Mouse (Mus musculus) right cerebral cortex, adult 2 months (tissue): Measurements from ENCODE around the gene Fbxo11.
"Not testable (repeated sequence)": the region's sequence is repeated elsewhere in the genome, so short reads cannot be mapped to it uniquely, and the experiment has no call there.

Experiments
- DNase-seq, 2 experiments: peaks; one replicate each; pipeline ENCODE4 v3.0.0; 2021 to 2022; ENCODE audit warnings: low spot score in 2 of 2

Fbxo11 gene

DNA sequence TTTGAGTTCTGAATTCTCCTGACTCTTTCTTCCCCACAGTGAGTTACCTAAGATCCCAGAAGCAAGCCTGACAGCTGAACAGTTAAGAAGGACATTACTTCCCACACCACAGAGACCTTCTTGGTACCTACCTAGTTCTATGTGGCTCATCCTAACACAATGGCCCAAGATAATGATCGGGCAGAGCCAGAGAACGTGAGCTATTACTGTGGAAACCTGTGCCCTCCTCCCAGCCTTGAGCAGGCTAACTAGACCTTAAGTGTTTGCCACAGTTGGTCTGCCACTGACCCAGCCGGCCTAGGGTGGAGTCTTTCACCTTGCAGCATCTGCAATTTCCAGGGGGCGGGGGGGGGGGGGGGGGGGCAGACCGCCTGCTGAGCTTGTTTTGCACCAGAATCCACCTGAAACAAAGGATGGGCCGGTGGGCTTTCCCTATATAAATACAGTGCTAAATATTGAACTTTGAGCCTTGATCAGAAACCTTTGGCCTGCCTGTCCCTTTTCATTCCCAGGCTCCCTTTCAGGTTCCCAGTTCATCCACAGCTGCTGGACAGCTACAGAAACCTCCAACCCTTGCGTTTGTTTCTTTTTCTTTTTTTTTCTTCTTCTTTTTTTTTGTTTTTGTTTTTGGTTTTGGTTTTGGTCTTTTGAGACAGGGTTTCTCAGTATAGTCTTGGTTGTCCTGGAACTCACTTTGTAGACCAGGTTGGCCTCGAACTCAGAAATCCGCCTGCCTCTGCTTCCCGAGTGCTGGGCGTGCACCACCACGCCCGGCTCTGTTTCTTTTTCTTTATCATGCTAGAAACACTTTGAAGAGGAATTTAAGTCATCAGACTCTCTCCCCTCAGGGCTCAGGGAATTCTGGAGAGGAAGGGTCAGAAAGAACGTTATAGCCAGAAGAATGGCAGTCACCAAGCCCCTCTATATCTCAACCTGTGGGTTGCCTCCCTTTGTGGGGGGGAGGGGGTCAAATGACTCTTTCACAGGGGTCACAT is 101.7 kb downstream of the Fbxo11 start:
- DNase-seq = no peak

DNA sequence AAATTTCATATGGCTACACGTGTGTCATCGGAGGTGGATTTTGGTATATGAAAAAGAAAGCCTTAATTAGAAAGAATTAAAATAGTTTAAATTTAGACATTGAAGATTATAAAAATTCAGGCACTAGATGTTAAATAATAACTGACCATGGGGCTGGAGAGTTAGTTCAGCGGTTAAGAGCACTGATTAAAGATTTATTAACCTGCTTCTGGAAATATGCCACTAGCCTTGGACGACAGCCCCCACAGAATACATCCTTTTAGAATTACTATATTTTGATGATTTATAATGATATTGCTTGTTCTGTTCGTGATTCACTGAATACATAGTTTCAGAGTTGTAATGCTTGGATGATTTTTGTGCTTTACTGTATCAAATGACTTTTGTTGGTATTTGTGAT is 105.2 kb downstream of the Fbxo11 start:
- DNase-seq = not testable (repeated sequence)

DNA sequence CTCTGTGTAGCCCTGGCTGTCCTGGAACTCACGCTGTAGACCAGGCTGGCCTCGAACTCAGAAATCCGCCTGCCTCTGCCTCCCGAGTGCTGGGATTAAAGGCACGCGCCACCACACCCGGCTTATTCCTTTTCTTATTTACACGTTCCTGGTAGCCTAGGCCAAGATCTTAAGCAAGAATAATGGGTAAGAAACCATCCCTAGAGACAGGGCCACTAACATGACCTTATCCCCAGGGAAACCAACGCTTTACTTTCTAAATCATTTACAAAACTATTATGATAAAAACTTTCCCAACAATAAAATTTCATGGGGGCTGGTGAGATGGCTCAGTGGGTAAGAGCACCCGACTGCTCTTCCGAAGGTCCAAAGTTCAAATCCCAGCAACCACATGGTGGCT is 105.7 kb downstream of the Fbxo11 start:
- not testable (repeated sequence) for DNase-seq

DNA sequence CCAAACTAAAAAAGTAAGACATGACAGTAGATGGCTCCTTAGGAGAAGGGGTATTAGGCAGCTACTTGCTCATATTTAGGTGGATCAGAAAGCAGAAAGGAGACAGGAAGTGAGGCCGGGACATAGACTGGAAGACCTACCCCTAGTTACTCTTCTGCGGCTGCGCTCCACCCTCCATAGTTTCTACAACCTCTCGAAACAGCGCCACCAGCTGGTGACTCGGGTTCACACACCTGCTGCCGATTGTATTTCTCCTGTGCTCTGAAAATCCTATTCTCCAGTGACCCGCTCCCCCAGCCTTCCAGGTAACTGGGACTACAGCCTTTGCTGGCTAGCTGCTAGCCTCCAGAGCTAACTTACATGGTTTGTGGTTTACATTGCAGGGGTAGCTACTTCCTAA is 106.8 kb downstream of the Fbxo11 start:
- DNase-seq = no peak

DNA sequence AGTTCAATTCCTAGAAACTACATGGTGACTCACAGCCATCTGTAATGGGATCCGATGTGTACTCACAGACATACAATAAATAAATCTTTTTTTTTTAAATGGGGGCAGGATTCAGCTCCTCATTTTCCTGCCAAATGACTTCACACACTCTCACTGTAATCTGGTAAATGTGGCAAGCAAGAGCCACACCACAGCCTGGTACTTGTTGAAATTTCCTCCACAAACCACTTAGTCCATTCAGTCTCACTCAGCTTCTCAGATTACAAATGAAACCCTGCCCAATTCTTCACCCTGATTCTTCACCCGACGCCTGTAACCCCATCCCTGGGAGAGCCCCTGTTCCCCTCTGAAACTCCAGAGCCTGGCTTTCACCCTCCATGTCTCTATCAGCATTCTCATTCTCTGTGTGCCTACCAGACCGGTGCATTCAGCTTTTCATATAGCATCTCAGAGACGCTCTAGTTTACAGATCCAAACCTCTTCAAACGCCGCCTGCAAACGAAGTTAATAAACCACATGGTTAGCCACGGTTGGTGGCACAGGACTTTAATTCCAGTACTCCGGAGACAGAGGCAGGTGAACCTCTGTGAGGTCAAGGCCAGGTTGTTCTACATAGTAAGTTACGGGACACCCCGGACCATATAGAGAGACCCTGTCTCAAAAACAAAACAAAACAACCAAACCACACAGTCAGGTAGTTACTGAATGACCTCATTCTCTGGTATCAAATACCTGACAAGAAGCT is 107.8 kb downstream of the Fbxo11 start:
- DNase-seq = no peak

DNA sequence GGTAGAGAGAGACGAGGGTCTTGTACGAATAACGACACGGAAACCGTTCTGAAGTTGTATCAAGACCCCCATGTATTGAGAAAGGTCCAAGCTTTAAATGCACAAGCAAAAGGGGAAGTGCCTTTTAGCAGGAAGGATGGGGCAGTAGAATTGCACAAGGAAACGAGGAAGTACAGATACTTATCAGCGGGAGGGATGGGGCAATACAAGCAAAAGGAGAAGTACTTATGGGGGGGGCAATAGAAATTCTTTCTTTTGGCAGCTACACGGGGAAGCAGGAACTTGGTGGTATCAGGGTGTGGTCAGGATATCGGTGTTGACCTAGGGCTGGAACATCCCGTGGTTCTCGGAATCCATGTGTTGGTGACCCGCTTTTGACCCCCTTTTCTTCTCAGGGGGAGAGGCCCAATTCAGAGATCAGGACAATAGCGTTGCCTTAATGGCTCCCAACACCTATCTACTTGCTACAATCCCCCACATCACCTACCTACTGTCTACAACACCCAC is 110.4 kb downstream of the Fbxo11 start:
- DNase-seq = not testable (repeated sequence)

DNA sequence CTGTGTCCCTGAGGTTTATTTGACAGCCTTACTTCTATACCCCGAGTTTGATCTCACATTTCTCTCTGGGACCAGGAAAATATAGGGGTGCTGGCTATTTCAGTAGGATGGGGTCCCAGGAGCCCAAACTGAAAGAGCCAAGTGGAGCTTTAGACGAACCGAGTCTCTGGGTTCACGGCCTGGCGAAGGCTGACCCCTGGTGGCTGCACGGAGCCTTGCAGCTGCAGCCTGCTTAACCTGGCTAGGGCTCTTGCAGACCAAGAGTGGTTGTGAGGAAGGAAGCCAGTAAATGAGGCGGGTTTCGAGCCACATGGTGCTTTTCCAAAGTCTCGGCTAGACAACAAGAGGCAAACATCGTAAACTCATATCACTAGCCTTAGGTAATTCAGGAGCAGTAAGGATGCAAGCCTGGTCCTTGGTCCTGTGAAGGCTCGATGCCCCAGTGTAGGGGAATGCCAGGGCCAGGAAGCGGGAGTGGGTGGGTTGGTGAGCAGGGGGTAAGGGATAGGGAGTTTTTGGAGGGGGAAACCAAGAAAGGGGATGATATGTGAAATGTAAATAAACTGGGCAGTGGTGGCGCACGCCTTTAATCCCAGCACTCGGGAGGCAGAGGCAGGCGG is 116.0 kb downstream of the Fbxo11 start:
- DNase-seq = peak; percentile 85 to 90
